8 mouse cellular contexts compared by ENCODE assay signal in genomic region chr3:28805301-28806097, GRCm38 (mm10). TPM values are rescaled to one million over a fixed set of nuclear protein-coding genes. Genes with fewer than 3 reads are reported as not detected.
DNase-seq lines count a peak whose midpoint lies in the region; ATAC-seq and TF ChIP-seq lines count a peak whose summit lies in the region.

Gene Rpl22l1 (plus strand): TSS chr3:28805436.

- peaks cover 21% of the 10 kb centered on the region for H3K36me3 ChIP-seq in ES-Bruce4 (ENCODE audit: control insufficient read depth, insufficient read depth, low read length, poor library complexity, severe bottlenecking)
- peaks cover 26% of the 10 kb centered on the region for H3K36me3 ChIP-seq in forebrain, embryonic 13.5 days (ENCODE audit: poor library complexity, severe bottlenecking)
- H3K36me3 ChIP-seq in liver, postnatal 0 days (replicated peaks; ENCODE audit: insufficient read depth, low read length): peaks cover 15% of the 10 kb centered on the region
- H3K36me3 ChIP-seq in neural tube, embryonic 14.5 days (ENCODE audit: control insufficient read depth, insufficient read depth, low read length): 0 out of 2 replicates have a peak, but pooled peaks cover 4% of the 10 kb centered on the region

- H3K9ac ChIP-seq in ES-Bruce4 (ENCODE audit: low read depth, poor library complexity, severe bottlenecking): peak within 1 kb of the TSS; percentile 98
- peak within 1 kb of the TSS; percentile 91 for H3K9ac ChIP-seq in forebrain, embryonic 13.5 days
- H3K9ac ChIP-seq in liver, postnatal 0 days (replicated peaks): peak within 1 kb of the TSS; percentile 97
- peak within 1 kb of the TSS; percentile 90 for H3K9ac ChIP-seq in neural tube, embryonic 14.5 days (replicated peaks; ENCODE audit: low read depth, low read length)

- intact Hi-C loops in heart, postnatal 10 days (cut with DNase I): no loop called here

- peak within 1 kb of the TSS; percentile 76 for H3K4me2 ChIP-seq in forebrain, embryonic 13.5 days
- peak within 1 kb of the TSS; percentile 77 for H3K4me2 ChIP-seq in liver, postnatal 0 days (ENCODE audit: low read depth, low read length)
- H3K4me2 ChIP-seq in neural tube, embryonic 14.5 days (ENCODE audit: low read depth, low read length): peak within 1 kb of the TSS; percentile 82

- no peak for TF ChIP-seq EP300 in ES-Bruce4 (IDR thresholded peaks at IDR 0.05; ENCODE audit: insufficient read depth, low read depth, low read length)
- TF ChIP-seq EP300 in liver, postnatal 0 days (IDR thresholded peaks at IDR 0.05; ENCODE audit: low read depth): peak; percentile 22; the same call in 1 of the 2 replicates

- H3K4me3 ChIP-seq in ES-Bruce4 (ENCODE audit: low read depth, low read length): peak within 1 kb of the TSS; percentile 99
- H3K4me3 ChIP-seq in forebrain, embryonic 13.5 days: peak within 1 kb of the TSS; percentile 82
- H3K4me3 ChIP-seq in liver, postnatal 0 days (ENCODE audit: low read depth, low read length): peak within 1 kb of the TSS; percentile 100
- peak within 1 kb of the TSS; percentile 82 for H3K4me3 ChIP-seq in neural tube, embryonic 14.5 days (ENCODE audit: low read depth, low read length)

- under 1% methylated on average over 72 of the region's 72 CpGs for WGBS in forebrain, embryonic 13.5 days
- WGBS in large intestine, adult 2 months: under 1% methylated on average over 72 of the region's 72 CpGs
- WGBS in liver, postnatal 0 days (ENCODE audit: insufficient replicate concordance): under 1% methylated on average over 67 of the region's 72 CpGs
- under 1% methylated on average over 72 of the region's 72 CpGs for WGBS in neural tube, embryonic 14.5 days

- no peak for TF ChIP-seq CTCF in ES-Bruce4 (IDR thresholded peaks at IDR 0.05; ENCODE audit: low read depth, low read length)
- 0 out of 2 replicates have a peak, but pooled peaks have one; percentile 4 for TF ChIP-seq CTCF in liver, postnatal 0 days (IDR thresholded peaks at IDR 0.05; ENCODE audit: low read depth)

- TF ChIP-seq POLR2A in ES-Bruce4 (IDR thresholded peaks at IDR 0.05; ENCODE audit: insufficient read depth, low read length): peak; percentile 85

- DNase-seq in heart, postnatal 10 days: peak; percentile 99
- peak; percentile 93 for DNase-seq in large intestine, adult 2 months (ENCODE audit: low read depth, low spot score)
- DNase-seq in liver, postnatal 0 days: peak; percentile 99
- peak; percentile 99 for DNase-seq in testis, postnatal 10 days (ENCODE audit: low spot score)

- H3K27ac ChIP-seq in ES-Bruce4 (ENCODE audit: insufficient read depth, low read length): peak within 1 kb of the TSS; percentile 16; the same call in 1 of the 2 replicates
- H3K27ac ChIP-seq in forebrain, embryonic 13.5 days: peak within 1 kb of the TSS; percentile 86
- H3K27ac ChIP-seq in liver, postnatal 0 days (ENCODE audit: low read depth): peak within 1 kb of the TSS; percentile 90
- H3K27ac ChIP-seq in neural tube, embryonic 14.5 days (ENCODE audit: low read depth, low read length): peak within 1 kb of the TSS; percentile 88

- H3K27me3 ChIP-seq in ES-Bruce4 (ENCODE audit: control insufficient read depth, insufficient read depth, low read length, poor library complexity, severe bottlenecking): no peaks in the 10 kb centered on the region
- H3K27me3 ChIP-seq in forebrain, embryonic 13.5 days: no peaks in the 10 kb centered on the region
- no peaks in the 10 kb centered on the region for H3K27me3 ChIP-seq in liver, postnatal 0 days (ENCODE audit: insufficient read depth, low read length)
- H3K27me3 ChIP-seq in neural tube, embryonic 14.5 days (ENCODE audit: control insufficient read depth, insufficient read depth, low read length): no peaks in the 10 kb centered on the region

- ATAC-seq in cerebellum, adult (ENCODE audit: insufficient number of reproducible peaks, low FRiP score, low TSS enrichment): peak; percentile 99
- peak; percentile 100 for ATAC-seq in forebrain, embryonic 13.5 days
- peak; percentile 99 for ATAC-seq in liver, postnatal 0 days
- ATAC-seq in neural tube, embryonic 14.5 days (ENCODE audit: low read depth): peak; percentile 100

- no peaks in the 10 kb centered on the region for H3K9me3 ChIP-seq in ES-Bruce4 (replicated peaks; ENCODE audit: control insufficient read depth, insufficient read depth, low read length, poor library complexity, severe bottlenecking)
- no peaks in the 10 kb centered on the region for H3K9me3 ChIP-seq in forebrain, embryonic 13.5 days (replicated peaks)
- no peaks in the 10 kb centered on the region for H3K9me3 ChIP-seq in liver, postnatal 0 days (ENCODE audit: low read length)
- H3K9me3 ChIP-seq in neural tube, embryonic 14.5 days (ENCODE audit: control insufficient read depth, low read length): no peaks in the 10 kb centered on the region

- H3K4me1 ChIP-seq in ES-Bruce4 (ENCODE audit: control insufficient read depth, insufficient read depth, low read length): no peaks in the 10 kb centered on the region
- H3K4me1 ChIP-seq in forebrain, embryonic 13.5 days: peaks cover 11% of the 10 kb centered on the region
- H3K4me1 ChIP-seq in liver, postnatal 0 days (ENCODE audit: insufficient read depth): peaks cover 12% of the 10 kb centered on the region
- peaks cover 9% of the 10 kb centered on the region for H3K4me1 ChIP-seq in neural tube, embryonic 14.5 days (ENCODE audit: control insufficient read depth, insufficient read depth, low read length)

RNA-seq across cellular contexts. Expression of gene Rpl22l1, which starts in this region (rescaled TPM):
- polyA plus RNA-seq in ES-Bruce4 (2011; ENCODE audit: insufficient read depth, insufficient read length, low read depth, missing spikeins): 625 and 678 TPM in 2 replicates
- polyA plus RNA-seq in forebrain, embryonic 13.5 days (2015; fragmentation: Nextera tagmentation; extraction: Ambion mirVana): 257 and 318 TPM in 2 replicates
- total RNA-seq in heart, postnatal 10 days (2021): 100 to 1,000 TPM; 131 to 140 TPM
- polyA plus RNA-seq in large intestine, adult 2 months (2012; rRNA removed): 13.3 and 16.3 TPM in 2 replicates
- polyA plus RNA-seq in liver, postnatal 0 days (2015; fragmentation: Nextera tagmentation; extraction: Ambion mirVana): 247 and 263 TPM in 2 replicates
- 256 and 280 TPM in 2 replicates for polyA plus RNA-seq in neural tube, embryonic 14.5 days (2014; fragmentation: Nextera tagmentation; extraction: Ambion mirVana)

Comparison
In these comparisons a context has a peak if more than half of its experiments do, and no peak if none do; other contexts are left out.
1. Peak in every context shown above with its lines: DNase-seq, ATAC-seq, H3K4me3 ChIP-seq and H3K27ac ChIP-seq.
2. RNA of gene Rpl22l1 (polyA plus RNA-seq): 625 to 678 TPM in ES-Bruce4, 257 to 318 TPM in forebrain, embryonic 13.5 days, 256 to 280 TPM in neural tube, embryonic 14.5 days and 247 to 263 TPM in liver, postnatal 0 days; 13.3 to 16.3 TPM in large intestine, adult 2 months; every median in the first group is over 10 times any median in the second.
3. H3K27ac ChIP-seq: peak in every context shown above with its lines; median percentile 90 in liver, postnatal 0 days; 88 in neural tube, embryonic 14.5 days; 86 in forebrain, embryonic 13.5 days; 16 in ES-Bruce4.